Mouse (Mus musculus): ENCODE results near the gene Rrp1b. TPM values are rescaled to one million over a fixed set of nuclear protein-coding genes. Genes with fewer than 3 reads are reported as not detected.

Rrp1b gene
- polyA plus RNA-seq (2015; fragmentation: Nextera tagmentation; extraction: Ambion mirVana): 42.5 and 44.9 TPM in 2 replicates

- ATAC-seq: peak; percentile 95
- WGBS: 5% methylated on average over 52 of the region's 52 CpGs
- H3K4me3 ChIP-seq (ENCODE audit: low read depth, low read length): peak within 1 kb of the TSS; percentile 83
Measured at GRCm38 (mm10) chr17:32035609-32036508, at the start of gene Rrp1b, which contains the start of gene Hsf2bp. Gene Rrp1b (plus strand): TSS chr17:32036100. Gene Hsf2bp (minus strand): TSS chr17:32036349.

GRCm38 (mm10) chr17:31986915-31987314 lies 49.0 kb upstream of the Rrp1b start:
- WGBS: 97% methylated on average over 1 of the region's 1 CpGs
- ATAC-seq: no peak
- no peaks in the 10 kb centered on the region for H3K9me3 ChIP-seq (replicated peaks; ENCODE audit: control insufficient read depth, low read length, poor library complexity, severe bottlenecking)

More at GRCm38 (mm10) chr17:32035609-32036508, at the start of gene Rrp1b, which contains the start of gene Hsf2bp:
- H3K27me3 ChIP-seq (ENCODE audit: control insufficient read depth, insufficient read depth, low read depth, low read length): no peaks in the 10 kb centered on the region
- H3K4me2 ChIP-seq (ENCODE audit: low read length): peak within 1 kb of the TSS; percentile 90
- no peaks in the 10 kb centered on the region for H3K9me3 ChIP-seq (replicated peaks; ENCODE audit: control insufficient read depth, low read length, poor library complexity, severe bottlenecking)
- H3K4me1 ChIP-seq (ENCODE audit: control insufficient read depth, insufficient read depth, low read length): peaks cover 24% of the 10 kb centered on the region
- H3K36me3 ChIP-seq (ENCODE audit: control insufficient read depth, insufficient read depth, low read length): no peaks in the 10 kb centered on the region
- peak within 1 kb of the TSS; percentile 83 for H3K9ac ChIP-seq (ENCODE audit: low read depth, low read length)
- H3K27ac ChIP-seq (ENCODE audit: low read length): peak within 1 kb of the TSS; percentile 85

GRCm38 (mm10) chr17:31989035-31989434 lies 46.9 kb upstream of the Rrp1b start:
- 89% methylated on average over 2 of the region's 2 CpGs for WGBS
- Histone ChIP-seq H3K9ac (ENCODE audit: low read depth, low read length) (no peak overlapping the region), H3K27me3 (ENCODE audit: control insufficient read depth, insufficient read depth, low read depth, low read length) (no peaks in the 10 kb centered on the region), H3K4me3 (ENCODE audit: low read depth, low read length) (no peak overlapping the region), H3K9me3 (replicated peaks; ENCODE audit: control insufficient read depth, low read length, poor library complexity, severe bottlenecking) (no peaks in the 10 kb centered on the region), H3K4me1 (ENCODE audit: control insufficient read depth, insufficient read depth, low read length) (no peaks in the 10 kb centered on the region), H3K27ac (ENCODE audit: low read length) (no peak overlapping the region), H3K36me3 (ENCODE audit: control insufficient read depth, insufficient read depth, low read length) (no peaks in the 10 kb centered on the region), H3K4me2 (ENCODE audit: low read length) (no peak overlapping the region)
- no peak for ATAC-seq

More at GRCm38 (mm10) chr17:31986915-31987314, 49.0 kb upstream of the Rrp1b start:
- Histone ChIP-seq H3K27me3 (ENCODE audit: control insufficient read depth, insufficient read depth, low read depth, low read length) (no peaks in the 10 kb centered on the region), H3K9ac (ENCODE audit: low read depth, low read length) (no peak overlapping the region), H3K4me2 (ENCODE audit: low read length) (no peak overlapping the region), H3K27ac (ENCODE audit: low read length) (no peak overlapping the region), H3K4me3 (ENCODE audit: low read depth, low read length) (no peak overlapping the region), H3K4me1 (ENCODE audit: control insufficient read depth, insufficient read depth, low read length) (no peaks in the 10 kb centered on the region), H3K36me3 (ENCODE audit: control insufficient read depth, insufficient read depth, low read length) (no peaks in the 10 kb centered on the region)

DNA sequence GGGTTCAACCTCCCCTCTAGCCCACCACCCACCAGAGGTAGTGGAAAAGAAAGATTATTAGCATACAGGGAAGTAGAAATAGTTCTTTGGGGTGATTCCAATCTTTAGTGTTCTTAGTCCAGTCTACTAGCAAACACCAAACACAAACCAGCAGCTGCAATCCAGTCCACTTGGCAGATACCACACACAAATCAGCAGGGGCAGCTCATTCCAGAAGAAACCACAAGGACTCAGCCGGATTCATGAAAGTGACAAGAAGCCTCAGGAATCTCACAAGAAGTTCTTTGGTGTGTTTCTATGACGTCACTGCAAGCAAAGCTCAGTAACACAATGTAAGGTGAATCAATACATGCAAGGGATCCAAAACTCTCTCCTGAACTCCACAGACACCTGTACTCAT lies 43.9 kb upstream of the Rrp1b start:
- Histone ChIP-seq H3K36me3 (ENCODE audit: control insufficient read depth, insufficient read depth, low read length) (no peaks in the 10 kb centered on the region), H3K9ac (ENCODE audit: low read depth, low read length) (no peak overlapping the region), H3K4me2 (ENCODE audit: low read length) (no peak overlapping the region), H3K27ac (ENCODE audit: low read length) (no peak overlapping the region), H3K4me1 (ENCODE audit: control insufficient read depth, insufficient read depth, low read length) (no peaks in the 10 kb centered on the region), H3K4me3 (ENCODE audit: low read depth, low read length) (no peak overlapping the region), H3K9me3 (replicated peaks; ENCODE audit: control insufficient read depth, low read length, poor library complexity, severe bottlenecking) (no peaks in the 10 kb centered on the region), H3K27me3 (ENCODE audit: control insufficient read depth, insufficient read depth, low read depth, low read length) (no peaks in the 10 kb centered on the region)
- no peak for ATAC-seq
- 64% methylated on average over 2 of the region's 2 CpGs for WGBS

- H3K4me2 ChIP-seq (ENCODE audit: low read length): no peak overlapping the region
- H3K36me3 ChIP-seq (ENCODE audit: control insufficient read depth, insufficient read depth, low read length): no peaks in the 10 kb centered on the region
- H3K4me3 ChIP-seq (ENCODE audit: low read depth, low read length): no peak overlapping the region
- H3K9me3 ChIP-seq (replicated peaks; ENCODE audit: control insufficient read depth, low read length, poor library complexity, severe bottlenecking): no peaks in the 10 kb centered on the region
- H3K27ac ChIP-seq (ENCODE audit: low read length): no peak overlapping the region
- H3K27me3 ChIP-seq (ENCODE audit: control insufficient read depth, insufficient read depth, low read depth, low read length): no peaks in the 10 kb centered on the region
- 88% methylated on average over 1 of the region's 1 CpGs for WGBS
- no peak overlapping the region for H3K9ac ChIP-seq (ENCODE audit: low read depth, low read length)
- ATAC-seq: no peak
- no peaks in the 10 kb centered on the region for H3K4me1 ChIP-seq (ENCODE audit: control insufficient read depth, insufficient read depth, low read length)
Measured at GRCm38 (mm10) chr17:31993354-31993753, 42.5 kb upstream of the Rrp1b start.

DNA sequence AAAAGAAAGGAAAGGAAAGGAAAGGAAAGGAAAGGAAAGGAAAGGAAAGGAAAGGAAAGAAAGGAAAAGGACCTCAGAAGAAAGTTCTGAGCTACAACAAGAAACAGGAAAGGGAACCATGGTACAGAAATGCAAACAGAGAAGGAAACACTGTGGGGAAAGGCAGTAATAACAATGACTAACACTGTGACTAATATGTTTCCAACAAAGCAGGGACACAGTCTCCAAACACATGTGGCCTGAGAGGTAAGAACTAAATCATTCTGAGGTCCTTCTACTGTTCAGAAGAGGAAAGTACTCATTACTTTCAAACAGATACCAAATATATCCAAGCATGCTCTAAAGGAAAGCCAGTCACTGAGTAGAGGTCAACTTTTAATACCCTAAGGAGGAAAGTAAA lies 41.8 kb upstream of the Rrp1b start:
- no peak for ATAC-seq
- Histone ChIP-seq H3K4me2 (ENCODE audit: low read length) (no peak overlapping the region), H3K4me1 (ENCODE audit: control insufficient read depth, insufficient read depth, low read length) (no peaks in the 10 kb centered on the region), H3K27me3 (ENCODE audit: control insufficient read depth, insufficient read depth, low read depth, low read length) (no peaks in the 10 kb centered on the region), H3K36me3 (ENCODE audit: control insufficient read depth, insufficient read depth, low read length) (no peaks in the 10 kb centered on the region), H3K4me3 (ENCODE audit: low read depth, low read length) (no peak overlapping the region), H3K9me3 (replicated peaks; ENCODE audit: control insufficient read depth, low read length, poor library complexity, severe bottlenecking) (no peaks in the 10 kb centered on the region), H3K27ac (ENCODE audit: low read length) (no peak overlapping the region), H3K9ac (ENCODE audit: low read depth, low read length) (no peak overlapping the region)

GRCm38 (mm10) chr17:31995784-31996183 lies 40.1 kb upstream of the Rrp1b start:
- Histone ChIP-seq H3K4me3 (ENCODE audit: low read depth, low read length) (no peak overlapping the region), H3K27ac (ENCODE audit: low read length) (no peak overlapping the region), H3K9me3 (replicated peaks; ENCODE audit: control insufficient read depth, low read length, poor library complexity, severe bottlenecking) (no peaks in the 10 kb centered on the region), H3K4me1 (ENCODE audit: control insufficient read depth, insufficient read depth, low read length) (no peaks in the 10 kb centered on the region), H3K9ac (ENCODE audit: low read depth, low read length) (no peak overlapping the region), H3K36me3 (ENCODE audit: control insufficient read depth, insufficient read depth, low read length) (no peaks in the 10 kb centered on the region), H3K27me3 (ENCODE audit: control insufficient read depth, insufficient read depth, low read depth, low read length) (no peaks in the 10 kb centered on the region), H3K4me2 (ENCODE audit: low read length) (no peak overlapping the region)
- 85% methylated on average over 2 of the region's 2 CpGs for WGBS
- ATAC-seq: no peak

- 73% methylated on average over 4 of the region's 4 CpGs for WGBS
- no peaks in the 10 kb centered on the region for H3K9me3 ChIP-seq (replicated peaks; ENCODE audit: control insufficient read depth, low read length, poor library complexity, severe bottlenecking)
- ATAC-seq: no peak
- no peak overlapping the region for H3K9ac ChIP-seq (ENCODE audit: low read depth, low read length)
- H3K27me3 ChIP-seq (ENCODE audit: control insufficient read depth, insufficient read depth, low read depth, low read length): no peaks in the 10 kb centered on the region
- H3K36me3 ChIP-seq (ENCODE audit: control insufficient read depth, insufficient read depth, low read length): no peaks in the 10 kb centered on the region
- no peaks in the 10 kb centered on the region for H3K4me1 ChIP-seq (ENCODE audit: control insufficient read depth, insufficient read depth, low read length)
- H3K4me3 ChIP-seq (ENCODE audit: low read depth, low read length): no peak overlapping the region
- H3K4me2 ChIP-seq (ENCODE audit: low read length): no peak overlapping the region
- no peak overlapping the region for H3K27ac ChIP-seq (ENCODE audit: low read length)
Measured at GRCm38 (mm10) chr17:31996331-31996730, 39.6 kb upstream of the Rrp1b start.

DNA sequence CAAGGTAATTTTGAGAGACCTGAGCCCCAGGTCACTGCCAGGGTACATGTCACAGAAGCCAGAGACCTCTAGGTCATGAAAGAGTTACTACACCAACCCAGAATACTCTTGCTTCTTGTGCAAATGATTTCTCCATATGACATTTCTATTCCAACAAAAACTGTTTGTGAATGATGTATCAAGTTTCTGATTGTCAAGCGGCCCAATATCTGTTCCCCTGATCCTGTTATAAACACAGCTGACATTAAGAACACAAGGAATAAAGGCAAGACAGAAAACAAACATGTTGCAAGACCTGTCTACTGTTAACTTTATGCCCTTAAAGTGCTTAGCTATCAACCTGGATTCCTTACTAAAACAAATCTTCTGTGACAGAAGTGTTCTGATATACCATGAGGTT lies 37.5 kb upstream of the Rrp1b start:
- WGBS: 95% methylated on average over 1 of the region's 1 CpGs
- no peaks in the 10 kb centered on the region for H3K4me1 ChIP-seq (ENCODE audit: control insufficient read depth, insufficient read depth, low read length)
- H3K27ac ChIP-seq (ENCODE audit: low read length): no peak overlapping the region
- H3K4me2 ChIP-seq (ENCODE audit: low read length): no peak overlapping the region
- no peak for ATAC-seq
- H3K27me3 ChIP-seq (ENCODE audit: control insufficient read depth, insufficient read depth, low read depth, low read length): no peaks in the 10 kb centered on the region
- no peaks in the 10 kb centered on the region for H3K9me3 ChIP-seq (replicated peaks; ENCODE audit: control insufficient read depth, low read length, poor library complexity, severe bottlenecking)
- no peaks in the 10 kb centered on the region for H3K36me3 ChIP-seq (ENCODE audit: control insufficient read depth, insufficient read depth, low read length)
- no peak overlapping the region for H3K9ac ChIP-seq (ENCODE audit: low read depth, low read length)
- H3K4me3 ChIP-seq (ENCODE audit: low read depth, low read length): no peak overlapping the region

All from midbrain, embryonic 16.5 days (tissue).